In the genomic region with DNA sequence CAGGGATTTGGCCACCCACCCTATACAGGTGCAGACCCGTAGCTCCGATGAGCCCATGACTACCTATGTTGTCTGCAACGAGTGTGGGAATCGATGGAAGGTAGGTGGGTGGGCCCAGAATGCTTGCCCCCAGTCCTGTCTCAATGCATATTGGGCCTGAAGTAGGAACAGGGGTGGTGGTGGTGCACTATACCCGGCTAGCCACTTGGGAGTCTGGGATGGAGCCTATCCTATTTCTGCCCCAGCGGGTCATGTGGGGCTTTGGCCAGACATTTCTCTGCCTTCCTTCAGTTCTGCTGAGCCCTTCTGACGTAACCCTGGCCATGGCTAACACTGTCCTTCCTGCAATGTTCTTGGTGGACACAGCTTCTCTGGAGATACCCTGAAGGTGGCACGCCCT, we compare ENCODE assay signal across 30 mouse cellular contexts. TPM values are rescaled to one million over a fixed set of nuclear protein-coding genes. Genes with fewer than 3 reads are reported as not detected.
DNase-seq lines count a peak whose midpoint lies in the region; ATAC-seq and TF ChIP-seq lines count a peak whose summit lies in the region.
"Had no signal": no experiment of that assay in that cellular context is flagged by ENCODE, and none has a peak within 500 bp of the region (broad histone marks: within the 10 kb centered on the region; RNA-seq: fewer than 3 reads in every experiment).

No protein-coding gene starts in this region.

- TF ChIP-seq POLR2A in embryonic fibroblast, embryonic 13.5 days (IDR thresholded peaks at IDR 0.05; ENCODE audit: low read depth, low read length) = peak; percentile 14; the same call in 1 of the 2 replicates

- no peak overlapping the region for H3K4me2 ChIP-seq in heart, embryonic 11.5 days
- H3K4me2 ChIP-seq in liver, embryonic 11.5 days = no peak overlapping the region
- H3K4me2 ChIP-seq in liver, embryonic 12.5 days = no peak overlapping the region
- H3K4me2 ChIP-seq in stomach, postnatal 0 days (replicated peaks; ENCODE audit: low read depth) = no peak overlapping the region
- H3K4me2 ChIP-seq: embryonic facial prominence, embryonic 13.5 days; hindbrain, embryonic 14.5 days had no signal

- peaks cover 5% of the 10 kb centered on the region; the same call in 1 of the 2 replicates for H3K36me3 ChIP-seq in heart, embryonic 11.5 days (ENCODE audit: control insufficient read depth, insufficient read depth, low read length)
- H3K36me3 ChIP-seq in liver, embryonic 11.5 days (ENCODE audit: control insufficient read depth, insufficient read depth, low read length) = peaks cover 9% of the 10 kb centered on the region
- peaks cover 35% of the 10 kb centered on the region for H3K36me3 ChIP-seq in liver, embryonic 12.5 days
- H3K36me3 ChIP-seq in stomach, postnatal 0 days (ENCODE audit: control insufficient read depth, insufficient read depth, low read length) = 0 out of 2 replicates have a peak, but pooled peaks cover 3% of the 10 kb centered on the region

- H3K4me1 ChIP-seq in heart, embryonic 11.5 days (ENCODE audit: control insufficient read depth, insufficient read depth, low read length) = peaks cover 5% of the 10 kb centered on the region; the same call in 1 of the 2 replicates
- no peaks in the 10 kb centered on the region; the same call in 1 of the 2 replicates for H3K4me1 ChIP-seq in liver, embryonic 11.5 days (replicated peaks; ENCODE audit: control insufficient read depth, insufficient read depth, low read length)
- H3K4me1 ChIP-seq in liver, embryonic 12.5 days = peaks cover 8% of the 10 kb centered on the region
- no peaks in the 10 kb centered on the region for H3K4me1 ChIP-seq in embryonic fibroblast, embryonic 13.5 days (ENCODE audit: control insufficient read depth, insufficient read depth, low read length)
- H3K4me1 ChIP-seq in stomach, postnatal 0 days (replicated peaks; ENCODE audit: control insufficient read depth, insufficient read depth) = no peaks in the 10 kb centered on the region; the same call in 1 of the 2 replicates

- WGBS in heart, embryonic 11.5 days (ENCODE audit: insufficient replicate concordance) = 88% methylated on average over 8 of the region's 8 CpGs
- 87% methylated on average over 8 of the region's 8 CpGs for WGBS in liver, embryonic 11.5 days
- 79% methylated on average over 8 of the region's 8 CpGs for WGBS in liver, embryonic 12.5 days (ENCODE audit: insufficient replicate concordance)
- WGBS in stomach, postnatal 0 days = 93% methylated on average over 8 of the region's 8 CpGs

- DNase-seq in heart, adult 11 months = peak; percentile 87
- DNase-seq in liver, embryonic 11.5 days (ENCODE audit: low spot score) = peak; percentile 25
- peak; percentile 9 for DNase-seq in stomach, postnatal 0 days (ENCODE audit: low spot score)
- DNase-seq: adrenal gland, adult 2 months; adrenal gland, postnatal 14 days; cerebellum, adult 11 months; cerebellum, adult 2 months; cerebellum, adult 9-11 months; cerebellum, postnatal 36 days; embryo, embryonic 11 days; gastrocnemius, postnatal 10 days; gastrocnemius, postnatal 36 days; heart, adult 18-20 months had no signal

- ATAC-seq in heart, embryonic 11.5 days (replicated peaks; ENCODE audit: insufficient number of reproducible peaks, low FRiP score, low TSS enrichment) = no peak
- no peak for ATAC-seq in liver, embryonic 11.5 days (replicated peaks; ENCODE audit: low FRiP score)
- ATAC-seq in liver, embryonic 12.5 days = no peak
- no peak for ATAC-seq in stomach, postnatal 0 days (ENCODE audit: low FRiP score, low TSS enrichment)
- ATAC-seq: CD4-positive, CD25-positive, alpha-beta regulatory T cell, adult 4 months; forebrain, embryonic 14.5 days; intestine, postnatal 0 days had no signal

- H3K27ac ChIP-seq in heart, embryonic 11.5 days (ENCODE audit: low read depth, low read length) = no peak overlapping the region
- H3K27ac ChIP-seq in liver, embryonic 11.5 days (ENCODE audit: low read depth, low read length) = no peak overlapping the region
- no peak overlapping the region for H3K27ac ChIP-seq in liver, embryonic 12.5 days
- H3K27ac ChIP-seq in embryonic fibroblast, embryonic 13.5 days (ENCODE audit: insufficient read depth, low read length) = no peak overlapping the region
- H3K27ac ChIP-seq in stomach, postnatal 0 days (replicated peaks) = no peak overlapping the region
- H3K27ac ChIP-seq: embryonic facial prominence, embryonic 10.5 days; embryonic facial prominence, embryonic 13.5 days; heart, embryonic 10.5 days; hindbrain, embryonic 14.5 days had no signal

- no peaks in the 10 kb centered on the region for H3K9me3 ChIP-seq in heart, embryonic 11.5 days (replicated peaks; ENCODE audit: control insufficient read depth, low read length)
- no peaks in the 10 kb centered on the region for H3K9me3 ChIP-seq in liver, embryonic 11.5 days (ENCODE audit: control insufficient read depth, low read length)
- no peaks in the 10 kb centered on the region for H3K9me3 ChIP-seq in liver, embryonic 12.5 days (replicated peaks)
- no peaks in the 10 kb centered on the region for H3K9me3 ChIP-seq in stomach, postnatal 0 days (ENCODE audit: control insufficient read depth, low read length)
- H3K9me3 ChIP-seq: embryonic facial prominence, embryonic 10.5 days; embryonic facial prominence, embryonic 13.5 days; heart, embryonic 10.5 days had no signal

- no peak for TF ChIP-seq CTCF in embryonic fibroblast, embryonic 13.5 days (IDR thresholded peaks at IDR 0.05; ENCODE audit: borderline replicate concordance, insufficient read depth, low read length)
- no peak for TF ChIP-seq CTCF in stomach, postnatal 0 days (IDR thresholded peaks at IDR 0.05; ENCODE audit: low read depth)

- no peak for TF ChIP-seq EP300 in stomach, postnatal 0 days (optimal IDR thresholded peaks at IDR 0.05)

- H3K4me3 ChIP-seq in heart, embryonic 11.5 days (ENCODE audit: low read depth, low read length) = no peak overlapping the region
- no peak overlapping the region for H3K4me3 ChIP-seq in liver, embryonic 11.5 days (ENCODE audit: low read depth, low read length)
- no peak overlapping the region for H3K4me3 ChIP-seq in liver, embryonic 12.5 days
- no peak overlapping the region for H3K4me3 ChIP-seq in embryonic fibroblast, embryonic 13.5 days (ENCODE audit: insufficient read depth, low read length)
- H3K4me3 ChIP-seq in stomach, postnatal 0 days (ENCODE audit: low read depth, low read length) = no peak overlapping the region
- H3K4me3 ChIP-seq: embryonic facial prominence, embryonic 10.5 days; embryonic facial prominence, embryonic 13.5 days; heart, embryonic 10.5 days had no signal

- no peaks in the 10 kb centered on the region for H3K27me3 ChIP-seq in heart, embryonic 11.5 days (ENCODE audit: control insufficient read depth, insufficient read depth, low read length)
- H3K27me3 ChIP-seq in liver, embryonic 11.5 days (replicated peaks; ENCODE audit: control insufficient read depth, insufficient read depth, low read length) = no peaks in the 10 kb centered on the region
- H3K27me3 ChIP-seq in liver, embryonic 12.5 days (replicated peaks) = peaks cover 2% of the 10 kb centered on the region; the same call in 1 of the 2 replicates
- H3K27me3 ChIP-seq in stomach, postnatal 0 days (ENCODE audit: control insufficient read depth, insufficient read depth, low read length) = no peaks in the 10 kb centered on the region
- H3K27me3 ChIP-seq: embryonic facial prominence, embryonic 13.5 days had no signal

- no peak overlapping the region; the same call in 1 of the 2 replicates for H3K9ac ChIP-seq in heart, embryonic 11.5 days (ENCODE audit: low read depth, low read length)
- no peak overlapping the region for H3K9ac ChIP-seq in liver, embryonic 11.5 days (ENCODE audit: low read depth, low read length)
- no peak overlapping the region for H3K9ac ChIP-seq in liver, embryonic 12.5 days
- no peak overlapping the region for H3K9ac ChIP-seq in stomach, postnatal 0 days (ENCODE audit: low read length)
- H3K9ac ChIP-seq: embryonic facial prominence, embryonic 13.5 days; hindbrain, embryonic 14.5 days had no signal

RNA-seq across cellular contexts. Expression of a gene that starts 6.2 kb away (rescaled TPM):
- polyA plus RNA-seq in heart, embryonic 11.5 days (2014; fragmentation: Nextera tagmentation; extraction: Ambion mirVana) = 57.7 and 61.3 TPM in 2 replicates
- polyA plus RNA-seq in liver, embryonic 11.5 days (2014; fragmentation: Nextera tagmentation; extraction: Ambion mirVana) = 51.4 and 51.8 TPM in 2 replicates
- polyA plus RNA-seq in liver, embryonic 12.5 days (2016; fragmentation: Nextera tagmentation; extraction: Ambion mirVana) = 24.0 and 26.9 TPM in 2 replicates
- 66.1 and 87.1 TPM in 2 replicates for polyA plus RNA-seq in embryonic fibroblast, embryonic 13.5 days (2011; ENCODE audit: insufficient read length, low read depth, missing spikeins)
- polyA plus RNA-seq in stomach, postnatal 0 days (2015; fragmentation: Nextera tagmentation; extraction: Ambion mirVana) = 20.0 and 24.6 TPM in 2 replicates

RNA-seq across cellular contexts. Expression of a gene that starts 7.5 kb away (rescaled TPM):
- polyA plus RNA-seq in heart, embryonic 11.5 days (2014; fragmentation: Nextera tagmentation; extraction: Ambion mirVana) = 13.5 and 14.1 TPM in 2 replicates
- 8.1 and 12.1 TPM in 2 replicates for polyA plus RNA-seq in liver, embryonic 11.5 days (2014; fragmentation: Nextera tagmentation; extraction: Ambion mirVana)
- polyA plus RNA-seq in liver, embryonic 12.5 days (2016; fragmentation: Nextera tagmentation; extraction: Ambion mirVana) = 4.6 and 4.7 TPM in 2 replicates
- polyA plus RNA-seq in embryonic fibroblast, embryonic 13.5 days (2011; ENCODE audit: insufficient read length, low read depth, missing spikeins) = 6.8 and 13.4 TPM in 2 replicates
- polyA plus RNA-seq in stomach, postnatal 0 days (2015; fragmentation: Nextera tagmentation; extraction: Ambion mirVana) = 12.7 and 13.4 TPM in 2 replicates

RNA-seq across cellular contexts. Expression of a gene that starts 10.7 kb away (rescaled TPM):
- not detected in 2 replicates for polyA plus RNA-seq in heart, embryonic 11.5 days (2014; fragmentation: Nextera tagmentation; extraction: Ambion mirVana)
- polyA plus RNA-seq in liver, embryonic 11.5 days (2014; fragmentation: Nextera tagmentation; extraction: Ambion mirVana) = not detected in 2 replicates
- polyA plus RNA-seq in liver, embryonic 12.5 days (2016; fragmentation: Nextera tagmentation; extraction: Ambion mirVana) = not detected in 2 replicates
- polyA plus RNA-seq in embryonic fibroblast, embryonic 13.5 days (2011; ENCODE audit: insufficient read length, low read depth, missing spikeins) = not detected in 2 replicates
- not detected in 2 replicates for polyA plus RNA-seq in stomach, postnatal 0 days (2015; fragmentation: Nextera tagmentation; extraction: Ambion mirVana)
- polyA plus RNA-seq: adrenal gland, adult 2 months; C2C12; CD4-positive, CD25-positive, alpha-beta regulatory T cell, adult 4 months; cerebellum, adult 2 months; cortical plate, adult 2 months; embryonic facial prominence, embryonic 10.5 days; embryonic facial prominence, embryonic 13.5 days; forebrain, embryonic 11.5 days; forebrain, embryonic 14.5 days; heart, embryonic 10.5 days; heart, embryonic 14.5 days; heart, postnatal 0 days; hindbrain, embryonic 11.5 days; hindbrain, embryonic 14.5 days; intestine, embryonic 14.5 days; intestine, postnatal 0 days had no signal

RNA-seq across cellular contexts. Expression of a gene that starts 16.1 kb away (rescaled TPM):
- polyA plus RNA-seq in heart, embryonic 11.5 days (2014; fragmentation: Nextera tagmentation; extraction: Ambion mirVana) = 18.6 and 22.2 TPM in 2 replicates
- 16.1 and 19.4 TPM in 2 replicates for polyA plus RNA-seq in liver, embryonic 11.5 days (2014; fragmentation: Nextera tagmentation; extraction: Ambion mirVana)
- polyA plus RNA-seq in liver, embryonic 12.5 days (2016; fragmentation: Nextera tagmentation; extraction: Ambion mirVana) = 9.4 and 10.4 TPM in 2 replicates
- not detected in 2 replicates for polyA plus RNA-seq in embryonic fibroblast, embryonic 13.5 days (2011; ENCODE audit: insufficient read length, low read depth, missing spikeins)
- 14.0 and 14.1 TPM in 2 replicates for polyA plus RNA-seq in stomach, postnatal 0 days (2015; fragmentation: Nextera tagmentation; extraction: Ambion mirVana)
- polyA plus RNA-seq: CD4-positive, CD25-positive, alpha-beta regulatory T cell, adult 4 months had no signal

RNA-seq across cellular contexts. Expression of a gene that starts 27.2 kb away (rescaled TPM):
- polyA plus RNA-seq in heart, embryonic 11.5 days (2014; fragmentation: Nextera tagmentation; extraction: Ambion mirVana) = 7.5 and 9.2 TPM in 2 replicates
- 2.0 and 3.2 TPM in 2 replicates for polyA plus RNA-seq in liver, embryonic 11.5 days (2014; fragmentation: Nextera tagmentation; extraction: Ambion mirVana)
- polyA plus RNA-seq in liver, embryonic 12.5 days (2016; fragmentation: Nextera tagmentation; extraction: Ambion mirVana) = 0.89 and 0.94 TPM in 2 replicates
- polyA plus RNA-seq in embryonic fibroblast, embryonic 13.5 days (2011; ENCODE audit: insufficient read length, low read depth, missing spikeins) = not detected in 2 replicates
- 0.52 and 0.80 TPM in 2 replicates for polyA plus RNA-seq in stomach, postnatal 0 days (2015; fragmentation: Nextera tagmentation; extraction: Ambion mirVana)
- polyA plus RNA-seq: C2C12; CD4-positive, CD25-positive, alpha-beta regulatory T cell, adult 4 months had no signal

Comparison
In these comparisons a context has a peak if more than half of its experiments do, and no peak if none do; other contexts are left out.
1. DNase-seq: peak in every context shown above with its lines; median percentile 87 in heart, adult 11 months; 25 in liver, embryonic 11.5 days; 9 in stomach, postnatal 0 days.